Mouse (Mus musculus) kidney, postnatal 0 days (tissue): Measurements from ENCODE around the gene Taar9. TPM values are rescaled to one million over a fixed set of nuclear protein-coding genes. Genes with fewer than 3 reads are reported as not detected.
"Not testable (repeated sequence)": the region's sequence is repeated elsewhere in the genome, so short reads cannot be mapped to it uniquely, and the experiment has no call there.

Source experiments
- ATAC-seq: fragments of 200-750 bp; cut with Nextera tagmentation; replicated peaks from 2 replicates; pipeline ENCODE4 v1.8.0; 2017; ENCODE audit warnings: low read depth, moderate number of reproducible peaks, moderate TSS enrichment, moderate library complexity; ENCODE audit not compliant: low FRiP score
- DNase-seq: peaks from one replicate; pipeline ENCODE4 v3.0.0-alpha.2; 2016; ENCODE audit warnings: low spot score
- H3K27ac ChIP-seq: fragments of 300-500 bp; sonication (generic); 2 replicates; pipeline ENCODE4 v1.5.1; 2014; ENCODE audit warnings: mild to moderate bottlenecking
- H3K27me3 ChIP-seq: fragments of 300-500 bp; sonication (generic); 2 replicates; pipeline ENCODE4 v1.6.1; 2014; ENCODE audit warnings: low read length, mixed read lengths; ENCODE audit not compliant: insufficient read depth
- H3K36me3 ChIP-seq: fragments of 300-500 bp; sonication (generic); 2 replicates; pipeline ENCODE4 v1.6.1; 2014; ENCODE audit warnings: low read length, mixed read lengths; ENCODE audit not compliant: insufficient read depth
- H3K4me1 ChIP-seq: fragments of 300-500 bp; sonication (generic); replicated peaks from 2 replicates; pipeline ENCODE4 v1.6.1; 2014; ENCODE audit warnings: antibody characterized with exemption, low read length, mixed read lengths; ENCODE audit not compliant: insufficient read depth
- H3K4me2 ChIP-seq: fragments of 300-500 bp; sonication (generic); 2 replicates; pipeline ENCODE4 v1.6.1; 2014; ENCODE audit warnings: mild to moderate bottlenecking, low read length, moderate library complexity, mixed read lengths
- H3K4me3 ChIP-seq: fragments of 300-500 bp; sonication (generic); replicated peaks from 2 replicates; pipeline ENCODE4 v1.5.1; 2014; ENCODE audit warnings: low read depth, low read length
- H3K9ac ChIP-seq: fragments of 300-500 bp; sonication (generic); 2 replicates; pipeline ENCODE4 v1.6.1; 2014; ENCODE audit warnings: low read depth, low read length
- H3K9me3 ChIP-seq: fragments of 300-500 bp; sonication (generic); replicated peaks from 2 replicates; pipeline ENCODE4 v1.6.1; 2016; ENCODE audit warnings: low read length, inconsistent platforms, mixed read lengths
- CTCF ChIP-seq: IDR thresholded peaks from 2 replicates; pipeline ENCODE4 v1.5.1; 2016; ENCODE audit warnings: antibody characterized with exemption, low read depth, mild to moderate bottlenecking, moderate library complexity
- WGBS: fragments of 180-500 bp; shearing (Covaris S2); extraction: QIAGEN DNeasy Blood & Tissue Kit; methylation state at CpG from one replicate; pipeline ENCODE4 v1.1.7; 2014; 5-methylcytosine and 5-hydroxymethylcytosine counted together
- polyA plus RNA-seq: library from polyadenylated mRNA; unstranded; fragments of >200 nt; fragmentation: Nextera tagmentation; extraction: Ambion mirVana; gene quantifications from 2 replicates; pipeline ENCODE4 v1.2.1, GENCODE M21; 2015

Taar9 gene
- polyA plus RNA-seq, result not detected in 2 replicates

DNA sequence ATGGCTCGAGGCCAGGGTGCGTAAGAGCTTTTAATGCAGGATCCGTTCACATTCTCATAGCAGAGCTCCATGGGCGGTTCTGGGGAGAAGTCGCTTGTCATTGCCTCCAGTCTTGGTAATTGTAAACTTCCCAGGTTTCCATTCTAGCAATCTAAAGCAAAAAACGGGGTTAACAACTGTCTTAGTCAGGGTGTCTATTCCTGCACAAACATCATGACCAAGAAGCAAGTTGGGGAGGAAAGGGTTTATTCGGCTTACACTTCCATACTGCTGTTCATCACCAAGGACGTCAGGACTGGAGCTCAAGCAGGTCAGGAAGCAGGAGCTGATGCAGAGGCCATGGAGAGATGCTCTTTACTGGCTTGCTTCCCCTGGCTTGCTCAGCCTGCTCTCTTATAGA, at the start of gene Taar9:
Taar9 (minus strand) TSS at position 101 of the 400 bp plus-strand sequence.
- not testable (repeated sequence) for H3K9me3 ChIP-seq, H3K27ac ChIP-seq, H3K27me3 ChIP-seq, H3K36me3 ChIP-seq, H3K4me2 ChIP-seq, H3K4me3 ChIP-seq, H3K9ac ChIP-seq, H3K4me1 ChIP-seq, DNase-seq, ATAC-seq
- 72% methylated on average over 8 of the region's 8 CpGs for WGBS

DNA sequence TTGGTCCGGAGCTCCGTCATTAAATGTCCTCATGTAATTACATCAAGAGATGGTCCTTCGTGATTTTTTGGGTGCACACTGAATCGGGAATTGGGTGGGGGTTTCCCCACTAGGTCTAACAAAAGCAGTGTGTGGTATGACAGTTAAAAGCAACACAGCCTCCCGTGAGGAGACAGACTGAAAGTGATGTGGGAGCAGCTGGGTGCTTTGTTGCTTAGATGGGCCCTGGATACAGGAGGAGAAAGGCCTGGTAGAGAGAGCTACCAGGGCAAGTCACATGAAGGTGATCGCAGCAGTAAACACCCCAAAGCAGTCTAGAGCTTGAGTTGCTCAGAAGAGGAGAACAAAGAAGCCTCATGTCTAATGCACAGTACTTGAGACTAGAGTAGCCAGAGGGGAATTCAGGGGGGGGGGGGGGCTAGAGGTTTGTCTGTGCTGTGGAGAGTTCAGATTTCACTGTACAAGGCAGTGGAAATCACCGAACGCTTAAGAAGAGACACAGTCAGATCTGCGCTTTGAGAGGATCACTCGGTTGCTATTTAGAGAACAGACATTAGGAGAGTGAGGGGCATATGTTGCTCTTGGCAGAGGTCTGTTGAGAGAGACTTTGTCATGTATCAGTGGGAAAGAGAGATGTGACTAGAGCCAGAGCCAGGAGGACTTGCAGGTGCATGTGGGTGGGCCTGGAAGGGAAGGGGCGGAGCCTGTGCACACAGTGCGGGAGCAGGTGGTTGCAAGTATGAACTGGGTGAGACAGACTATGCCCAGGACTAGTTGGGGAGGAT, 49.3 kb upstream of the Taar9 start:
- H3K4me1 ChIP-seq, result 0 out of 2 replicates have a peak, but pooled peaks cover 3% of the 10 kb centered on the region
- H3K9ac ChIP-seq, result no peak overlapping the region
- no peak overlapping the region for H3K27ac ChIP-seq
- WGBS, result 96% methylated on average over 12 of the region's 12 CpGs
- H3K27me3 ChIP-seq, result no peaks in the 10 kb centered on the region
- no peak overlapping the region for H3K4me2 ChIP-seq
- H3K4me3 ChIP-seq, result no peak overlapping the region
- ATAC-seq, result 0 out of 2 replicates have a peak, but pooled peaks have one; percentile 33
- peaks cover 33% of the 10 kb centered on the region for H3K36me3 ChIP-seq
- no peaks in the 10 kb centered on the region for H3K9me3 ChIP-seq
- DNase-seq, result no peak
- TF ChIP-seq CTCF, result no peak

DNA sequence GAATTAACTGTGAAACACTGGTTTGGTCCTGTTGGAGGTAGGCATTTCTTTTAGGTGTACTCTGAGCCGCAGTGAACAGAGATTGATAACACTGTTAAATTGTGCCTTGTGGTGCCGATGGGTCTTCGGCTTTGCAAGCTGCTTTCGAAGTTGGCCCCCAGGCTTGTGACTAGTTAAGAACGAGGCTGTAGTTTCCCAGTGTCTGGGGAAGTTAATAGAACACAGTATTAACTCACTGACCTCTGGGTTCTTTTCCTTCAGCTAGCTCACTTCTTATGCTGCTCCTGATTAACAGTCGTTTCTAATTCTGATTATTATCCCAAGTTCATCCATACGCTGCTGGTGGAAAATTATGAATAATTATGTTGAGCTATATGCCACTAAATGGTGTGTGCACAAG, 40.8 kb upstream of the Taar9 start:
- H3K4me2 ChIP-seq, result peak overlapping the region; percentile 64
- WGBS, result 31% methylated on average over 7 of the region's 7 CpGs
- peaks cover 11% of the 10 kb centered on the region for H3K4me1 ChIP-seq
- peak overlapping the region; percentile 85 for H3K4me3 ChIP-seq
- 0 out of 2 replicates have a peak, but pooled peaks cover 4% of the 10 kb centered on the region for H3K36me3 ChIP-seq
- H3K27ac ChIP-seq, result peak overlapping the region; percentile 92
- H3K9ac ChIP-seq, result peak overlapping the region; percentile 87; the same call in 1 of the 2 replicates
- H3K27me3 ChIP-seq, result no peaks in the 10 kb centered on the region
- H3K9me3 ChIP-seq, result no peaks in the 10 kb centered on the region
- ATAC-seq, result 0 out of 2 replicates have a peak, but pooled peaks have one; percentile 30
- peak; percentile 53 for DNase-seq
- TF ChIP-seq CTCF, result no peak

DNA sequence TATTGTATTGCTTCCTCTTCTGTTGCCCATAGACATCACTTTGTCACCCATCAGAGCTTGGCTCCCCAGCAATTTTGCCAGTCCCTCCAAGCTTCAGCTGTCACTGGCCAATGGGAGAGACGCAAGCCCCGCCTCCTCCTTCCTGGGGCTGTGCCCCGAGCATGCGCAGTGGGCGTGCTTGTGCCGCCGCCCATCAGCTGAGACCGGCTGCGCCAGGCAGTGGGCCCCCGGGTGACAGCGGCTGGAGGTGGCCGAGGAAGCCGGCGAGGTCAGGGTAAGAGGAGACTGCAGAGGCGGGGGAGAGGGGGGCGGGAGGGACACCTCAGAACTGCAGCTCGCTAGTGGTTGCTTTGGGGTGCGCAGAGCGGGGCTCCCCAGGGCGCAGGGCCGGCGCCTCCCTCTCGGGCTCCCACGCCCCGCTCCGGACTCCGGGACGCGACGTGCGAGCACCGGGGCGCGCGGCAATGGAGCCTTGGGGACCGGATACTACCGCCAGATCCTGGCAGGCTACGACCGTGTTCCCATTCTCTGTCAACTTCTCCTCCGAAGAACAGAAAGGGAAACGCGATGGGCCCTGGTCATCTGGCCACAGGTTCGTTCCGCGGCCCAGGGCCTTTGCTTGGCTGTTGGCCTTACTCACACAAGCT, 39.9 kb upstream of the Taar9 start, which contains the start of gene Stx7:
Stx7 (plus strand) TSS at position 168 of the 647 bp plus-strand sequence.
- Histone ChIP-seq H3K4me1 (peaks cover 11% of the 10 kb centered on the region), H3K4me2 (peak within 1 kb of the TSS; percentile 64), H3K4me3 (peak within 1 kb of the TSS; percentile 85), H3K9me3 (no peaks in the 10 kb centered on the region), H3K36me3 (no peaks in the 10 kb centered on the region), H3K9ac (peak within 1 kb of the TSS; percentile 87), H3K27me3 (no peaks in the 10 kb centered on the region), H3K27ac (peak within 1 kb of the TSS; percentile 92)
- WGBS, result under 1% methylated on average over 40 of the region's 45 CpGs
- no peak for TF ChIP-seq CTCF
- ATAC-seq (peak; percentile 93), DNase-seq (peak; percentile 96)

DNA sequence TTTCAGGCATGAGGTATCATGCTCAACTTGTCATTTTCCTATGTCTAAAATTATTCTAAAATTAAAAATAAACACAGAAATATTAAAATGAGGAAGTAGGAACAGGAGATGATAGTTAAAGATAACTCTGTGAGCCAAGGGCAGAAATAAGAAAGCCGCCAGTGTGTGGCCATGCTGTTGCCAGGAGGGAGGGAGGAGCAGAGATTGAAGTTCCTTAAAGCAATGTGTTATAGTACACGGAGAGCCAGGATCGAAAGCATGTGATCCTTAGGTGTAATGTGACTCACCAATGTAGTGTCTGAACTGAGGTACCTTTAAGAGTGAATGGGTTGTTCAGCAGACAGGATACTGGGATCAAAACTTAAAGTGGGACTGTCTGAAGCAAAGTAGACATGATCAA, 33.4 kb upstream of the Taar9 start:
- no peak overlapping the region for H3K4me3 ChIP-seq
- H3K27ac ChIP-seq, result no peak overlapping the region
- H3K4me2 ChIP-seq, result no peak overlapping the region
- no peaks in the 10 kb centered on the region for H3K9me3 ChIP-seq
- TF ChIP-seq CTCF, result no peak
- no peak for DNase-seq
- H3K9ac ChIP-seq, result no peak overlapping the region
- 66% methylated on average over 3 of the region's 3 CpGs for WGBS
- ATAC-seq, result no peak
- no peaks in the 10 kb centered on the region for H3K36me3 ChIP-seq
- H3K4me1 ChIP-seq, result no peaks in the 10 kb centered on the region
- H3K27me3 ChIP-seq, result no peaks in the 10 kb centered on the region

DNA sequence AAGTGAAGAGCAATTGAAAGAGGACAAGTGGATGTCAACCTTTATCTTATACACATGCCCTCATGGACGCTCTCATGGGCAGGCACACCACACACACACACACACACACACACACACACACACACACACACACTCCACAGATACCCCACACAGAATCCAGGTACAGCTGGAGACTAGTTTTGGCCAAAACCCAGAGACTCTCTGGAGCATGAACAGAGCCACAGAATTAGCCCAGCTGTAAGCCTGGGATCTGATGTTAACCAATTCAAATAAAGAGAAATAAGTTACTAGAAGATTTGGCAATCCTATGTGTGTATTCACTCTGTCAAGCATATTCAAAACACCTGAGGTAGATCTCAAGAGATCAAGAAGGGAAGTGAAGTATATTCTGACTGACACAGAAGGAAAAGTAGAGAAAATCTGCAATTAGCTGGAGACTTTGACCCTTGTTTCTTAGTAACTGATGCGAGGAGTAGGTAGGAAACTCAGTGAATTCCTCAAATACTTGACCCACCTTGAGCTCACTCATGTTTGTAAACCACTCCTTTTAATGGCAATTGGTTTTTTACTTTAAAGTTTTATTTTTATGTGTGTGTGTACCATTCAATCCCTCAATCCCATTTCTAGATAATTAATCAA, 29.4 kb upstream of the Taar9 start:
- Histone ChIP-seq H3K9ac (no peak overlapping the region), H3K4me2 (no peak overlapping the region), H3K27me3 (no peaks in the 10 kb centered on the region), H3K4me1 (no peaks in the 10 kb centered on the region), H3K36me3 (no peaks in the 10 kb centered on the region), H3K4me3 (no peak overlapping the region), H3K27ac (peak overlapping the region; percentile 63; the same call in 1 of the 2 replicates), H3K9me3 (no peaks in the 10 kb centered on the region)
- peak; percentile 43 for DNase-seq
- no peak for TF ChIP-seq CTCF
- WGBS, result 63% methylated on average over 2 of the region's 2 CpGs
- peak; percentile 71; the same call in 1 of the 2 replicates for ATAC-seq
